In genomic region chr13:46872194-46872593, GRCm38 (mm10) we compare ENCODE assay signal across 8 mouse cellular contexts. TPM values are rescaled to one million over a fixed set of nuclear protein-coding genes. Genes with fewer than 3 reads are reported as not detected.
DNase-seq lines count a peak whose midpoint lies in the region; ATAC-seq and TF ChIP-seq lines count a peak whose summit lies in the region.

No protein-coding gene starts in this region.

- no peak overlapping the region for H3K4me3 ChIP-seq in heart, embryonic 10.5 days
- H3K4me3 ChIP-seq in forebrain, embryonic 14.5 days (ENCODE audit: low read depth, low read length), result no peak overlapping the region
- H3K4me3 ChIP-seq in hindbrain, postnatal 0 days (ENCODE audit: low read length), result no peak overlapping the region
- H3K4me3 ChIP-seq in midbrain, embryonic 14.5 days (replicated peaks; ENCODE audit: low read depth, low read length), result no peak overlapping the region

- intact Hi-C loops in heart, postnatal 36 days (cut with DNase I), result no loop called here

- H3K27ac ChIP-seq in heart, embryonic 10.5 days, result peak overlapping the region; percentile 70
- no peak overlapping the region for H3K27ac ChIP-seq in forebrain, embryonic 14.5 days (ENCODE audit: low read depth, low read length)
- peak overlapping the region; percentile 41; the same call in 1 of the 2 replicates for H3K27ac ChIP-seq in hindbrain, postnatal 0 days
- H3K27ac ChIP-seq in midbrain, embryonic 14.5 days (replicated peaks; ENCODE audit: low read depth, low read length), result peak overlapping the region; percentile 41; the same call in 1 of the 2 replicates

- DNase-seq in heart, embryonic 10.5 days (ENCODE audit: low spot score), result peak; percentile 87
- no peak for DNase-seq in heart, postnatal 36 days
- peak; percentile 52 for DNase-seq in forebrain, embryonic 14.5 days (ENCODE audit: low spot score)
- peak; percentile 62 for DNase-seq in hindbrain, postnatal 0 days (ENCODE audit: low spot score)
- peak; percentile 57 for DNase-seq in midbrain, embryonic 14.5 days
- no peak for DNase-seq in thymus, postnatal 14 days
- no peak for DNase-seq in frontal cortex, postnatal 25 days (ENCODE audit: low spot score in 2 of 2)

- peak; percentile 72 for ATAC-seq in forebrain, embryonic 14.5 days
- peak; percentile 83 for ATAC-seq in hindbrain, postnatal 0 days
- no peak; the same call in 1 of the 2 replicates for ATAC-seq in midbrain, embryonic 14.5 days (ENCODE audit: low FRiP score, low TSS enrichment)
- ATAC-seq in erythroblast, adult 5-6 weeks (replicated peaks; ENCODE audit: low FRiP score, poor library complexity, severe bottlenecking), result no peak

- no peaks in the 10 kb centered on the region for H3K36me3 ChIP-seq in heart, embryonic 10.5 days
- no peaks in the 10 kb centered on the region for H3K36me3 ChIP-seq in forebrain, embryonic 14.5 days (ENCODE audit: control insufficient read depth, insufficient read depth, low read length)
- no peaks in the 10 kb centered on the region for H3K36me3 ChIP-seq in hindbrain, postnatal 0 days (ENCODE audit: insufficient read depth, low read length)
- no peaks in the 10 kb centered on the region for H3K36me3 ChIP-seq in midbrain, embryonic 14.5 days (ENCODE audit: control insufficient read depth, insufficient read depth, low read length)

- no peak overlapping the region for H3K4me2 ChIP-seq in forebrain, embryonic 14.5 days (ENCODE audit: low read length)
- no peak overlapping the region for H3K4me2 ChIP-seq in hindbrain, postnatal 0 days (ENCODE audit: low read depth, low read length)
- no peak overlapping the region for H3K4me2 ChIP-seq in midbrain, embryonic 14.5 days (ENCODE audit: low read length)

- 42% methylated on average over 6 of the region's 6 CpGs for WGBS in heart, embryonic 10.5 days
- 57% methylated on average over 6 of the region's 6 CpGs for WGBS in forebrain, embryonic 14.5 days
- whole genome bisulfite sequencing in hindbrain, postnatal 0 days, result 37% methylated on average over 6 of the region's 6 CpGs
- 43% methylated on average over 6 of the region's 6 CpGs for WGBS in midbrain, embryonic 14.5 days

- H3K4me1 ChIP-seq in heart, embryonic 10.5 days, result peaks cover 58% of the 10 kb centered on the region
- H3K4me1 ChIP-seq in forebrain, embryonic 14.5 days (ENCODE audit: control insufficient read depth, insufficient read depth, low read length), result peaks cover 6% of the 10 kb centered on the region; the same call in 1 of the 2 replicates
- H3K4me1 ChIP-seq in hindbrain, postnatal 0 days (ENCODE audit: insufficient read depth, low read length), result no peaks in the 10 kb centered on the region
- peaks cover 13% of the 10 kb centered on the region for H3K4me1 ChIP-seq in midbrain, embryonic 14.5 days (ENCODE audit: control insufficient read depth, insufficient read depth, low read length)

- H3K27me3 ChIP-seq in heart, embryonic 10.5 days (ENCODE audit: insufficient read depth, poor library complexity, severe bottlenecking), result no peaks in the 10 kb centered on the region
- no peaks in the 10 kb centered on the region for H3K27me3 ChIP-seq in forebrain, embryonic 14.5 days (replicated peaks; ENCODE audit: control insufficient read depth, insufficient read depth, low read length)
- H3K27me3 ChIP-seq in hindbrain, postnatal 0 days (ENCODE audit: insufficient read depth, low read length), result no peaks in the 10 kb centered on the region
- H3K27me3 ChIP-seq in midbrain, embryonic 14.5 days (ENCODE audit: control insufficient read depth, insufficient read depth, low read length), result no peaks in the 10 kb centered on the region

- no peaks in the 10 kb centered on the region for H3K9me3 ChIP-seq in heart, embryonic 10.5 days
- no peaks in the 10 kb centered on the region for H3K9me3 ChIP-seq in forebrain, embryonic 14.5 days (replicated peaks; ENCODE audit: control insufficient read depth, low read length)
- no peaks in the 10 kb centered on the region for H3K9me3 ChIP-seq in hindbrain, postnatal 0 days (ENCODE audit: low read length)
- H3K9me3 ChIP-seq in midbrain, embryonic 14.5 days (ENCODE audit: control insufficient read depth, low read length), result no peaks in the 10 kb centered on the region

- no peak overlapping the region for H3K9ac ChIP-seq in forebrain, embryonic 14.5 days (ENCODE audit: low read length)
- H3K9ac ChIP-seq in hindbrain, postnatal 0 days (replicated peaks; ENCODE audit: low read length), result no peak overlapping the region
- H3K9ac ChIP-seq in midbrain, embryonic 14.5 days (replicated peaks; ENCODE audit: low read length), result no peak overlapping the region

- peak; percentile 54 for TF ChIP-seq CTCF in hindbrain, postnatal 0 days (IDR thresholded peaks at IDR 0.05; ENCODE audit: low read depth)

RNA-seq across cellular contexts. Expression of gene Kif13a, which starts 57.5 kb away (rescaled TPM):
- polyA plus RNA-seq in heart, embryonic 10.5 days (2016; fragmentation: Nextera tagmentation; extraction: Ambion mirVana), result 29.1 and 46.4 TPM in 2 replicates
- total RNA-seq in heart, postnatal 36 days (2021), result 100 to 1,000 TPM; 109 to 112 TPM
- 7.1 and 7.5 TPM in 2 replicates for polyA plus RNA-seq in forebrain, embryonic 14.5 days (2014; fragmentation: Nextera tagmentation; extraction: Ambion mirVana)
- total RNA-seq in hindbrain, postnatal 0 days (2014; rRNA removed), result 21.6 and 48.7 TPM in 2 replicates
- 11.6 and 13.3 TPM in 2 replicates for polyA plus RNA-seq in hindbrain, postnatal 0 days (2015; fragmentation: Nextera tagmentation; extraction: Ambion mirVana)
- polyA plus RNA-seq in midbrain, embryonic 14.5 days (2014; fragmentation: Nextera tagmentation; extraction: Ambion mirVana), result 10.2 and 14.2 TPM in 2 replicates
- total RNA-seq in erythroblast, adult 5-6 weeks (2015; ENCODE audit: low replicate concordance), result 7.1 TPM in 2 replicates
- 6.6 and 12.8 TPM in 2 replicates for total RNA-seq in erythroblast, adult 5-6 weeks (2017; ENCODE audit: low replicate concordance)

Comparison
In these comparisons a context has a peak if more than half of its experiments do, and no peak if none do; other contexts are left out.
1. DNase-seq: peak in heart, embryonic 10.5 days (single experiment), forebrain, embryonic 14.5 days (single experiment), hindbrain, postnatal 0 days (single experiment) and midbrain, embryonic 14.5 days (single experiment); none in heart, postnatal 36 days (0 of 2), thymus, postnatal 14 days (single experiment) and frontal cortex, postnatal 25 days (0 of 2).
2. ATAC-seq: peak in forebrain, embryonic 14.5 days (single experiment) and hindbrain, postnatal 0 days (single experiment); none in midbrain, embryonic 14.5 days (single experiment) and erythroblast, adult 5-6 weeks (single experiment).